Mouse (Mus musculus) frontal cortex, postnatal 14 days (tissue): ENCODE measurements at regions not wholly inside any gene's neighbourhood (a gene's known extent, or its start where the extent isn't known, plus 50 kb on each side); places are given as distances from the start of the nearest gene placed in this dataset.
"Not testable (repeated sequence)": the region's sequence is repeated elsewhere in the genome, so short reads cannot be mapped to it uniquely, and the experiment has no call there.

Experiments used
- DNase-seq, 2 experiments: peaks; one replicate each; pipeline ENCODE4 v3.0.0; 2022; ENCODE audit warnings: low spot score in 2 of 2

GRCm38 (mm10) chr11:23079936-23080794 lies 72.8 kb downstream of the Fam161a start:
- DNase-seq, result no peak

- no peak for DNase-seq
These were observed 74.3 kb downstream of the Fam161a start for GRCm38 (mm10) chr11:23081616-23082015.

- not testable (repeated sequence) for DNase-seq
These were observed 76.5 kb downstream of the Fam161a start for GRCm38 (mm10) chr11:23083811-23084210.

GRCm38 (mm10) chr11:23095287-23095686 lies 88.0 kb downstream of the Fam161a start:
- DNase-seq, result no peak

GRCm38 (mm10) chr11:23095723-23096122 lies 88.4 kb downstream of the Fam161a start:
- not testable (repeated sequence) for DNase-seq

GRCm38 (mm10) chr11:23096451-23097222 lies 89.3 kb downstream of the Fam161a start:
- DNase-seq, result no peak

GRCm38 (mm10) chr11:23097223-23097490 lies 89.8 kb downstream of the Fam161a start:
- DNase-seq, result no peak

GRCm38 (mm10) chr11:23114636-23115035 lies 107.3 kb downstream of the Fam161a start:
- no peak for DNase-seq

- no peak for DNase-seq
These were observed 113.3 kb downstream of the Fam161a start for GRCm38 (mm10) chr11:23120533-23121210.

GRCm38 (mm10) chr11:23124198-23124951 lies 117.0 kb downstream of the Fam161a start:
- peak in 1 of 2 experiments; percentile 8 for DNase-seq

- DNase-seq, result no peak
These were observed 123.8 kb downstream of the Fam161a start for GRCm38 (mm10) chr11:23131122-23131521.

GRCm38 (mm10) chr11:23131632-23132031 lies 124.2 kb upstream of the Xpo1 start:
- no peak for DNase-seq

GRCm38 (mm10) chr11:23140429-23141099 lies 115.3 kb upstream of the Xpo1 start:
- no peak for DNase-seq

- no peak for DNase-seq
These were observed 114.6 kb upstream of the Xpo1 start for GRCm38 (mm10) chr11:23141100-23141837.

- no peak for DNase-seq
These were observed 107.7 kb upstream of the Xpo1 start for GRCm38 (mm10) chr11:23148048-23148596.

- DNase-seq, result no peak
These were observed 106.1 kb upstream of the Xpo1 start for GRCm38 (mm10) chr11:23149556-23150244.

GRCm38 (mm10) chr11:23154851-23155250 lies 101.0 kb upstream of the Xpo1 start:
- DNase-seq, result no peak

- no peak for DNase-seq
These were observed 87.2 kb upstream of the Xpo1 start for GRCm38 (mm10) chr11:23168546-23169218.
